Comparison of ENCODE assay signal across 9 mouse cellular contexts in the genomic region with DNA sequence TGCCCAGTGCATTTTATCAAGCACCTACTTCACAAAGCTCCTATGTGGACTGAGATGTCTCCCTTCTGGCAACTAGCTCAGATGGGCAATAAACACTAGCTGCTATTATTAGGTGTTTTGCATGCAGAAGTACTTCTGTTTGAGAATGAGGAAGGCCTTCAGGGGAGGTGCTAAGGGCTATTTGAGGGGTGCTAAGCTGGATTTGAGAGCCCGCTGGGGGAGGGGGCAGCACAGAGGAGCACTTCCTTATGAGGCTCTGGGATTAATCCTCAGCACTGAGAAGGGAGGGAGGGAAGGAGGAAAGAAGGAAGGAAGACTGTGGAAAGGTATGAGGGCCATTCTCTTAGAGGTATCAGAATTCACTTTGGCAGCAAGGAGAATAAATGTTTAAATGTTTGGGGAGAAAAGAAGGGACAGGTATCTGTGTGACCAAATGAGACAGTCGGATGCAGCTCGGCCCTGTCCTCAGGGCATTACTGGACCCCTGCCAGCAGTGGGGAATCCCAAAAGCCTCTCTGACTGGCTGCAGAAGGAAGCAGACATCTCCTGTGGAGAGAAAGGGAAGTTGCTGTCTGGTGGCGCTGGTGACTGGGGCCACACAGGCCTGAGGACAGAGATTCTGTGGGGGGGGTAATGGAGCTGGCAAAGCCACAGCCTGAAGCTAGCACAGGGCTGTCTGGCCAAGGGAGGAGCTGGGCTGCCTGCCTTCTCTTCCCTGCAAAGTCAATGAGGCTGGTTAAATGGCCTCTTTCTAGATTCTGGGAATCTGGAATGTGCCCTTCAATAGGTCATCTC. TPM values are rescaled to one million over a fixed set of nuclear protein-coding genes. Genes with fewer than 3 reads are reported as not detected.
DNase-seq lines count a peak whose midpoint lies in the region; ATAC-seq and TF ChIP-seq lines count a peak whose summit lies in the region.
"Had no signal": no experiment of that assay in that cellular context is flagged by ENCODE, and none has a peak within 500 bp of the region (broad histone marks: within the 10 kb centered on the region; RNA-seq: fewer than 3 reads in every experiment).

No protein-coding gene starts in this region.

- H3K4me2 ChIP-seq in forebrain, embryonic 15.5 days (replicated peaks) = no peak overlapping the region
- H3K4me2 ChIP-seq in hindbrain, embryonic 13.5 days = no peak overlapping the region
- no peak overlapping the region for H3K4me2 ChIP-seq in liver, embryonic 13.5 days
- no peak overlapping the region for H3K4me2 ChIP-seq in neural tube, embryonic 15.5 days

- H3K9ac ChIP-seq in forebrain, embryonic 15.5 days (replicated peaks) = no peak overlapping the region
- H3K9ac ChIP-seq in hindbrain, embryonic 13.5 days = peak overlapping the region; percentile 26; the same call in 1 of the 2 replicates
- no peak overlapping the region for H3K9ac ChIP-seq in liver, embryonic 13.5 days
- H3K9ac ChIP-seq in neural tube, embryonic 15.5 days (replicated peaks) = 0 out of 2 replicates have a peak overlapping the region, but pooled peaks have one; percentile 1

- H3K9me3 ChIP-seq in forebrain, embryonic 15.5 days = no peaks in the 10 kb centered on the region
- H3K9me3 ChIP-seq in hindbrain, embryonic 13.5 days = no peaks in the 10 kb centered on the region
- H3K9me3 ChIP-seq in liver, embryonic 13.5 days (replicated peaks) = no peaks in the 10 kb centered on the region
- no peaks in the 10 kb centered on the region for H3K9me3 ChIP-seq in neural tube, embryonic 15.5 days (replicated peaks)
- H3K9me3 ChIP-seq: G1E had no signal

- H3K27ac ChIP-seq in layer of hippocampus, adult 2 months = peak overlapping the region; percentile 16
- H3K27ac ChIP-seq in forebrain, embryonic 15.5 days (replicated peaks) = 0 out of 2 replicates have a peak overlapping the region, but pooled peaks have one; percentile 21
- peak overlapping the region; percentile 58 for H3K27ac ChIP-seq in hindbrain, embryonic 13.5 days
- H3K27ac ChIP-seq in liver, embryonic 13.5 days = peak overlapping the region; percentile 6; the same call in 1 of the 2 replicates
- H3K27ac ChIP-seq in neural tube, embryonic 15.5 days (replicated peaks) = peak overlapping the region; percentile 48; the same call in 1 of the 2 replicates

- H3K4me1 ChIP-seq in forebrain, embryonic 15.5 days = peaks cover 23% of the 10 kb centered on the region
- peaks cover 16% of the 10 kb centered on the region for H3K4me1 ChIP-seq in hindbrain, embryonic 13.5 days (replicated peaks)
- 0 out of 2 replicates have a peak, but pooled peaks cover 6% of the 10 kb centered on the region for H3K4me1 ChIP-seq in liver, embryonic 13.5 days (replicated peaks)
- peaks cover 17% of the 10 kb centered on the region for H3K4me1 ChIP-seq in neural tube, embryonic 15.5 days

- H3K36me3 ChIP-seq in forebrain, embryonic 15.5 days = no peaks in the 10 kb centered on the region
- no peaks in the 10 kb centered on the region for H3K36me3 ChIP-seq in hindbrain, embryonic 13.5 days
- no peaks in the 10 kb centered on the region for H3K36me3 ChIP-seq in liver, embryonic 13.5 days
- no peaks in the 10 kb centered on the region for H3K36me3 ChIP-seq in neural tube, embryonic 15.5 days
- H3K36me3 ChIP-seq: G1E had no signal

- no peaks in the 10 kb centered on the region for H3K27me3 ChIP-seq in forebrain, embryonic 15.5 days
- no peaks in the 10 kb centered on the region for H3K27me3 ChIP-seq in hindbrain, embryonic 13.5 days
- no peaks in the 10 kb centered on the region for H3K27me3 ChIP-seq in liver, embryonic 13.5 days
- H3K27me3 ChIP-seq in neural tube, embryonic 15.5 days (replicated peaks) = no peaks in the 10 kb centered on the region

- DNase-seq in layer of hippocampus, adult 2 months (ENCODE audit: low spot score in 2 of 2) = no peak
- DNase-seq in layer of hippocampus, adult 8-10 months (ENCODE audit: low spot score in 2 of 2) = no peak
- peak; percentile 62 for DNase-seq in adrenal gland, postnatal 10 days
- DNase-seq in liver, embryonic 13.5 days = no peak

- 8% methylated on average over 4 of the region's 4 CpGs for WGBS in forebrain, embryonic 15.5 days
- WGBS in hindbrain, embryonic 13.5 days = 11% methylated on average over 4 of the region's 4 CpGs
- WGBS in liver, embryonic 13.5 days (ENCODE audit: insufficient replicate concordance) = 28% methylated on average over 4 of the region's 4 CpGs
- WGBS in neural tube, embryonic 15.5 days = 20% methylated on average over 4 of the region's 4 CpGs

- H3K4me3 ChIP-seq in layer of hippocampus, adult 2 months = no peak overlapping the region
- no peak overlapping the region for H3K4me3 ChIP-seq in forebrain, embryonic 15.5 days
- no peak overlapping the region for H3K4me3 ChIP-seq in hindbrain, embryonic 13.5 days
- no peak overlapping the region for H3K4me3 ChIP-seq in liver, embryonic 13.5 days (replicated peaks)
- H3K4me3 ChIP-seq in neural tube, embryonic 15.5 days (replicated peaks) = no peak overlapping the region

- no peak for TF ChIP-seq CTCF in layer of hippocampus, adult 2 months (conservative IDR thresholded peaks at IDR 0.05)

- 0 out of 2 replicates have a peak, but pooled peaks have one; percentile 32 for ATAC-seq in forebrain, embryonic 15.5 days (replicated peaks)
- ATAC-seq in hindbrain, embryonic 13.5 days (ENCODE audit: low FRiP score) = no peak
- ATAC-seq in liver, embryonic 13.5 days (ENCODE audit: low read depth) = 0 out of 2 replicates have a peak, but pooled peaks have one; percentile 43
- ATAC-seq in neural tube, embryonic 15.5 days (ENCODE audit: low FRiP score) = no peak; the same call in 1 of the 2 replicates
- ATAC-seq in frontal cortex, adult (ENCODE audit: low TSS enrichment) = no peak; the same call in 1 of the 2 replicates

RNA-seq across cellular contexts. Expression of a gene that starts 28.9 kb away (rescaled TPM):
- 100 to 1,000 TPM; 134 to 137 TPM for total RNA-seq in layer of hippocampus, adult 2 months (2021)
- 100 to 1,000 TPM; 138 to 173 (median 144) TPM for total RNA-seq in layer of hippocampus, adult 8-10 months (2022)
- total RNA-seq in adrenal gland, postnatal 10 days (2021) = 100 to 1,000 TPM; 260 to 289 TPM
- 315 and 320 TPM in 2 replicates for polyA plus RNA-seq in forebrain, embryonic 15.5 days (2015; fragmentation: Nextera tagmentation; extraction: Ambion mirVana)
- 292 and 306 TPM in 2 replicates for polyA plus RNA-seq in hindbrain, embryonic 13.5 days (2015; fragmentation: Nextera tagmentation; extraction: Ambion mirVana)
- polyA plus RNA-seq in liver, embryonic 13.5 days (2015; fragmentation: Nextera tagmentation; extraction: Ambion mirVana) = 236 and 269 TPM in 2 replicates
- polyA plus RNA-seq in neural tube, embryonic 15.5 days (2015; fragmentation: Nextera tagmentation; extraction: Ambion mirVana) = 217 and 247 TPM in 2 replicates

RNA-seq across cellular contexts. Expression of a gene that starts 40.0 kb away (rescaled TPM):
- 10 to 100 TPM; 87.4 to 92.5 TPM for total RNA-seq in layer of hippocampus, adult 2 months (2021)
- total RNA-seq in layer of hippocampus, adult 8-10 months (2022) = 10 to 100 TPM; 83.3 to 90.1 (median 85.7) TPM
- 10 to 100 TPM; 64.3 to 83.7 TPM for total RNA-seq in adrenal gland, postnatal 10 days (2021)
- 175 and 187 TPM in 2 replicates for polyA plus RNA-seq in forebrain, embryonic 15.5 days (2015; fragmentation: Nextera tagmentation; extraction: Ambion mirVana)
- polyA plus RNA-seq in hindbrain, embryonic 13.5 days (2015; fragmentation: Nextera tagmentation; extraction: Ambion mirVana) = 157 TPM in 2 replicates
- 37.6 and 41.5 TPM in 2 replicates for polyA plus RNA-seq in liver, embryonic 13.5 days (2015; fragmentation: Nextera tagmentation; extraction: Ambion mirVana)
- 105 and 106 TPM in 2 replicates for polyA plus RNA-seq in neural tube, embryonic 15.5 days (2015; fragmentation: Nextera tagmentation; extraction: Ambion mirVana)

Comparison
In these comparisons a context has a peak if more than half of its experiments do, and no peak if none do; other contexts are left out.
1. H3K27ac ChIP-seq: peak in every context shown above with its lines; median percentile 58 in hindbrain, embryonic 13.5 days; 48 in neural tube, embryonic 15.5 days; 21 in forebrain, embryonic 15.5 days; 16 in layer of hippocampus, adult 2 months; 6 in liver, embryonic 13.5 days.
2. ATAC-seq: peak in forebrain, embryonic 15.5 days (single experiment) and liver, embryonic 13.5 days (single experiment); none in hindbrain, embryonic 13.5 days (single experiment), neural tube, embryonic 15.5 days (single experiment) and frontal cortex, adult (single experiment).
3. H3K9ac ChIP-seq: peak in hindbrain, embryonic 13.5 days (single experiment) and neural tube, embryonic 15.5 days (single experiment); none in forebrain, embryonic 15.5 days (single experiment) and liver, embryonic 13.5 days (single experiment).